Mouse (Mus musculus): ENCODE data around the gene Krtap4-6. TPM values are rescaled to one million over a fixed set of nuclear protein-coding genes. Genes with fewer than 3 reads are reported as not detected.
"Not testable (repeated sequence)": the region's sequence is repeated elsewhere in the genome, so short reads cannot be mapped to it uniquely, and the experiment has no call there.

Gene Krtap4-6
- polyA plus RNA-seq, 1 experiment from 2014 or later = not detected

- H3K9ac ChIP-seq (ENCODE audit: low read depth, low read length) = no peak overlapping the region
- 75% methylated on average over 15 of the region's 15 CpGs for WGBS (ENCODE audit: insufficient replicate concordance)
- no peaks in the 10 kb centered on the region for H3K4me1 ChIP-seq (ENCODE audit: control insufficient read depth, low read depth, low read length)
- H3K4me2 ChIP-seq (ENCODE audit: low read depth, low read length) = no peak overlapping the region
- no peaks in the 10 kb centered on the region for H3K27me3 ChIP-seq (ENCODE audit: control insufficient read depth, insufficient read depth, low read depth, low read length)
- H3K9me3 ChIP-seq (replicated peaks; ENCODE audit: control insufficient read depth, low read length) = no peaks in the 10 kb centered on the region
- H3K4me3 ChIP-seq (ENCODE audit: low read depth, low read length) = no peak overlapping the region
- no peak overlapping the region for H3K27ac ChIP-seq (ENCODE audit: low read length)
- ATAC-seq (ENCODE audit: low read depth) = no peak
- no peaks in the 10 kb centered on the region for H3K36me3 ChIP-seq (ENCODE audit: control insufficient read depth, insufficient read depth)
Measured at GRCm38 (mm10) chr11:99646444-99646843, 19.3 kb downstream of the Krtap4-6 start.

DNA sequence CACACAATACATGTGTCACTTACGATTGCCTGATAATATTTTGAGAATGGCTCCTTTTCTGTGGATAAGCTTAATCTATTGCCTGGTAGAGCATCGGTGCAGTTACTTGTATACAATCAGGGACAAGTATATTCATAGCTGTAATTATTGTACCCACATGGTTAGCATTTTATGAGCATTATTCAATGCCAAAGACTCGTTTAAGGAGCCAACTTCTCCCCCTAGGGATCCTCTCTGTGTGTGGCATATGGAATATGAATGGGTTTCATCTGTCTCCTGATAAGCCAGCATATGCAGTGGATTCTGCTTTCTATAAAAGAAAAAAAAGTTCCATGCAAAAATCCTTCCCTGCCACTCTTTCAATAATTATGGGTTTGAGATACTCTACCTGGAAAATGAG lies 21.4 kb downstream of the Krtap4-6 start:
- 51% methylated on average over 3 of the region's 3 CpGs for WGBS (ENCODE audit: insufficient replicate concordance)
- Histone ChIP-seq H3K27me3 (ENCODE audit: control insufficient read depth, insufficient read depth, low read depth, low read length) (no peaks in the 10 kb centered on the region), H3K4me3 (ENCODE audit: low read depth, low read length) (no peak overlapping the region), H3K36me3 (ENCODE audit: control insufficient read depth, insufficient read depth) (no peaks in the 10 kb centered on the region), H3K9ac (ENCODE audit: low read depth, low read length) (no peak overlapping the region), H3K4me2 (ENCODE audit: low read depth, low read length) (no peak overlapping the region), H3K4me1 (ENCODE audit: control insufficient read depth, low read depth, low read length) (no peaks in the 10 kb centered on the region), H3K27ac (ENCODE audit: low read length) (no peak overlapping the region), H3K9me3 (replicated peaks; ENCODE audit: control insufficient read depth, low read length) (no peaks in the 10 kb centered on the region)
- ATAC-seq (ENCODE audit: low read depth) = no peak

GRCm38 (mm10) chr11:99643635-99644139 lies 22.1 kb downstream of the Krtap4-6 start, which contains the start of gene Krtap4-7:
TSS of gene Krtap4-7 (minus strand) at chr11:99644089.
- not testable (repeated sequence) for H3K27me3 ChIP-seq (ENCODE audit: control insufficient read depth, insufficient read depth, low read depth, low read length); ATAC-seq (ENCODE audit: low read depth); H3K9me3 ChIP-seq (replicated peaks; ENCODE audit: control insufficient read depth, low read length); H3K4me2 ChIP-seq (ENCODE audit: low read depth, low read length); H3K4me1 ChIP-seq (ENCODE audit: control insufficient read depth, low read depth, low read length); H3K36me3 ChIP-seq (ENCODE audit: control insufficient read depth, insufficient read depth); H3K4me3 ChIP-seq (ENCODE audit: low read depth, low read length); H3K27ac ChIP-seq (ENCODE audit: low read length); H3K9ac ChIP-seq (ENCODE audit: low read depth, low read length)
- WGBS (ENCODE audit: insufficient replicate concordance) = 67% methylated on average over 9 of the region's 9 CpGs

- Histone ChIP-seq H3K4me1 (ENCODE audit: control insufficient read depth, low read depth, low read length) (no peaks in the 10 kb centered on the region), H3K9ac (ENCODE audit: low read depth, low read length) (no peak overlapping the region), H3K9me3 (replicated peaks; ENCODE audit: control insufficient read depth, low read length) (no peaks in the 10 kb centered on the region), H3K27me3 (ENCODE audit: control insufficient read depth, insufficient read depth, low read depth, low read length) (no peaks in the 10 kb centered on the region), H3K36me3 (ENCODE audit: control insufficient read depth, insufficient read depth) (no peaks in the 10 kb centered on the region), H3K4me3 (ENCODE audit: low read depth, low read length) (no peak overlapping the region), H3K27ac (ENCODE audit: low read length) (no peak overlapping the region), H3K4me2 (ENCODE audit: low read depth, low read length) (no peak overlapping the region)
- WGBS (ENCODE audit: insufficient replicate concordance) = 18% methylated on average over 1 of the region's 1 CpGs
- ATAC-seq (ENCODE audit: low read depth) = no peak
Measured at GRCm38 (mm10) chr11:99640926-99641325, 24.8 kb downstream of the Krtap4-6 start.

GRCm38 (mm10) chr11:99637086-99637485 lies 28.7 kb downstream of the Krtap4-6 start:
- no peak for ATAC-seq (ENCODE audit: low read depth)
- Histone ChIP-seq H3K9me3 (replicated peaks; ENCODE audit: control insufficient read depth, low read length) (no peaks in the 10 kb centered on the region), H3K9ac (ENCODE audit: low read depth, low read length) (no peak overlapping the region), H3K4me2 (ENCODE audit: low read depth, low read length) (no peak overlapping the region), H3K27ac (ENCODE audit: low read length) (no peak overlapping the region), H3K36me3 (ENCODE audit: control insufficient read depth, insufficient read depth) (no peaks in the 10 kb centered on the region), H3K27me3 (ENCODE audit: control insufficient read depth, insufficient read depth, low read depth, low read length) (no peaks in the 10 kb centered on the region), H3K4me1 (ENCODE audit: control insufficient read depth, low read depth, low read length) (no peaks in the 10 kb centered on the region), H3K4me3 (ENCODE audit: low read depth, low read length) (no peak overlapping the region)
- 66% methylated on average over 1 of the region's 1 CpGs for WGBS (ENCODE audit: insufficient replicate concordance)

DNA sequence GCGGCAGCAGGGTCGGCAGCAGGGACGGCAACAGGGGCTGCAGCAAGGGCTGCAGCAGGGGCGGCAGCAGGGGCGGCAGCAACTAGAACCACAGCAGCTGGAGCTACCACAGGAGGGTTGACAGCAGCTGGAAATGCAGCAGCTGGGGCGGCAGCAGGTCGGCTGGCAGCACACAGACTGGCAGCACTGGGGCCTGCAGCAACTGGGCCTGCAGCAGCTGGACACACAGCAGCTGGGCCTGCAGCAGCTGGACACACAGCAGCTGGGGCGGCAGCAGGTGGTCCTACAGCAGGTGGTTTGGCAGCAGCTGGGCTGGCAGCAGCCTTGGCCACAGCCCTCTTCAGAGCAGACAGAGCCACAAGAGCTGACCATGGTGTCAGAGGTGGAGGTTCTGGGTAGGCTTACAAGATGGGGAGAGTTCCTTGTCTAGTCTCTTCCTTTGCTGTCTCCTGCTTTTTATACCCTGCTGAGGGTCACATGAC lies 31.1 kb downstream of the Krtap4-6 start, which contains the start of gene Krtap4-2:
Gene Krtap4-2, minus strand, starts transcription at position 432 of the 482 bp plus-strand sequence.
- ATAC-seq (ENCODE audit: low read depth) = no peak
- no peak within 1 kb of the TSS for H3K27ac ChIP-seq (ENCODE audit: low read length)
- H3K9ac ChIP-seq (ENCODE audit: low read depth, low read length) = no peak within 1 kb of the TSS
- H3K4me3 ChIP-seq (ENCODE audit: low read depth, low read length) = no peak within 1 kb of the TSS
- no peaks in the 10 kb centered on the region for H3K9me3 ChIP-seq (replicated peaks; ENCODE audit: control insufficient read depth, low read length)
- H3K4me2 ChIP-seq (ENCODE audit: low read depth, low read length) = no peak within 1 kb of the TSS
- H3K36me3 ChIP-seq (ENCODE audit: control insufficient read depth, insufficient read depth) = no peaks in the 10 kb centered on the region
- no peaks in the 10 kb centered on the region for H3K4me1 ChIP-seq (ENCODE audit: control insufficient read depth, low read depth, low read length)
- no peaks in the 10 kb centered on the region for H3K27me3 ChIP-seq (ENCODE audit: control insufficient read depth, insufficient read depth, low read depth, low read length)
- WGBS (ENCODE audit: insufficient replicate concordance) = 44% methylated on average over 8 of the region's 8 CpGs

- no peaks in the 10 kb centered on the region for H3K27me3 ChIP-seq (ENCODE audit: control insufficient read depth, insufficient read depth, low read depth, low read length)
- H3K9me3 ChIP-seq (replicated peaks; ENCODE audit: control insufficient read depth, low read length) = no peaks in the 10 kb centered on the region
- H3K4me1 ChIP-seq (ENCODE audit: control insufficient read depth, low read depth, low read length) = no peaks in the 10 kb centered on the region
- no peak overlapping the region for H3K27ac ChIP-seq (ENCODE audit: low read length)
- no peak for ATAC-seq (ENCODE audit: low read depth)
- H3K4me2 ChIP-seq (ENCODE audit: low read depth, low read length) = no peak overlapping the region
- H3K9ac ChIP-seq (ENCODE audit: low read depth, low read length) = no peak overlapping the region
- no peak overlapping the region for H3K4me3 ChIP-seq (ENCODE audit: low read depth, low read length)
- no peaks in the 10 kb centered on the region for H3K36me3 ChIP-seq (ENCODE audit: control insufficient read depth, insufficient read depth)
- WGBS (ENCODE audit: insufficient replicate concordance) = 27% methylated on average over 2 of the region's 2 CpGs
Measured at GRCm38 (mm10) chr11:99633293-99633692, 32.5 kb downstream of the Krtap4-6 start.

- no peak overlapping the region for H3K9ac ChIP-seq (ENCODE audit: low read depth, low read length)
- 40% methylated on average over 3 of the region's 3 CpGs for WGBS (ENCODE audit: insufficient replicate concordance)
- H3K4me3 ChIP-seq (ENCODE audit: low read depth, low read length) = no peak overlapping the region
- H3K9me3 ChIP-seq (replicated peaks; ENCODE audit: control insufficient read depth, low read length) = no peaks in the 10 kb centered on the region
- no peak overlapping the region for H3K4me2 ChIP-seq (ENCODE audit: low read depth, low read length)
- H3K4me1 ChIP-seq (ENCODE audit: control insufficient read depth, low read depth, low read length) = no peaks in the 10 kb centered on the region
- no peak for ATAC-seq (ENCODE audit: low read depth)
- no peaks in the 10 kb centered on the region for H3K27me3 ChIP-seq (ENCODE audit: control insufficient read depth, insufficient read depth, low read depth, low read length)
- no peak overlapping the region for H3K27ac ChIP-seq (ENCODE audit: low read length)
- H3K36me3 ChIP-seq (ENCODE audit: control insufficient read depth, insufficient read depth) = no peaks in the 10 kb centered on the region
Measured at GRCm38 (mm10) chr11:99630890-99631289, 34.9 kb downstream of the Krtap4-6 start.

DNA sequence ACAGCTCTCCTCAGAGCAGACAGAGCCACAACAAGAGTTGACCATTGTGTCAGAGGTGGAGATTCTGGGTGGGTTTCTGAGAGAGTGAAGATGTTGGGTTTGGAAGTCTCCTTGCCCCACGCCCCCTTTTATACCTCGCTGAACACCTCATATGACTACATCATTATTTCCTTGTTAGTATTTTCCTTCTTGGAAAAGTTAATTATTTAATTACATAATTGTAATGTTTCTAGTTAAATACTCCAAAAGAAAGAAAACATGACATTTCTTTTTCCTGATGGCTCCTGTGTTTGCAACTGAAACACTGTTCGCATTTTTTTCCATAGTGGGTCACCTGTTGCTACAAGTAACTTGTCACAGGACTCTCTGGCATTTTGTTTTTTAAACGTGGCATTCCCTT lies 37.6 kb downstream of the Krtap4-6 start, which contains the start of gene Krtap4-1:
Gene Krtap4-1, minus strand, starts transcription at position 101 of the 400 bp plus-strand sequence.
- Histone ChIP-seq H3K9ac (ENCODE audit: low read depth, low read length) (no peak within 1 kb of the TSS), H3K27me3 (ENCODE audit: control insufficient read depth, insufficient read depth, low read depth, low read length) (no peaks in the 10 kb centered on the region), H3K27ac (ENCODE audit: low read length) (no peak within 1 kb of the TSS), H3K4me2 (ENCODE audit: low read depth, low read length) (no peak within 1 kb of the TSS), H3K36me3 (ENCODE audit: control insufficient read depth, insufficient read depth) (no peaks in the 10 kb centered on the region), H3K4me3 (ENCODE audit: low read depth, low read length) (no peak within 1 kb of the TSS), H3K9me3 (replicated peaks; ENCODE audit: control insufficient read depth, low read length) (no peaks in the 10 kb centered on the region), H3K4me1 (ENCODE audit: control insufficient read depth, low read depth, low read length) (no peaks in the 10 kb centered on the region)
- WGBS (ENCODE audit: insufficient replicate concordance) = 56% methylated on average over 4 of the region's 4 CpGs
- no peak for ATAC-seq (ENCODE audit: low read depth)

All from liver, embryonic 16.5 days (tissue).